Mouse (Mus musculus): ENCODE data around the gene Adcy5. TPM values are rescaled to one million over a fixed set of nuclear protein-coding genes. Genes with fewer than 3 reads are reported as not detected.

Gene Adcy5
- total and polyA plus RNA-seq, 2 experiments from 2014 or later = 11.3 to 81.4 TPM

DNA sequence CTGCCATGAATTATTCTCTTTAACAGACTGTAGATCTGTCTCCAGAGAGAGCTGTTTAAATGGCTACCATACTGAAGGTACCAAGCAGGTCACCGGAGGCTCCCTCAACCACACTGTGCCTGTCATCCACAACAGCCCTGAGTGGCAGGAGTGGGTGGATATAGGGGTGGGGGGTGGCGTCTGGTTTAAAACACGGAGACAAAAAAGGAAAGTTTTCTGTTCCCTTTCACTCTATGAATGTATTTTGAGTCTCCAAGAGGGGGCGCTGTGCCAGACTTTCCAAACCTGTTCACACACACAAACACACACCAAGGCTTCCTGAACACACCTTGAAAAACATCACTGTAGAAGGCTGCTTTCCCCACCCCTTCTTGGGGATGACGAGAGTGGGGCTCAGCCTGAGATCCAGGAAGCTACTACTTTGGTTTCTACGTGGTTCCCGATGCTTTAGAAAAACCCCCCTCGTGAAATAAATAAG lies 43.5 kb upstream of the Adcy5 start:
- H3K27me3 ChIP-seq (ENCODE audit: control insufficient read depth, insufficient read depth, low read length) = no peaks in the 10 kb centered on the region
- no peak overlapping the region for H3K4me3 ChIP-seq (ENCODE audit: low read depth, low read length)
- H3K9ac ChIP-seq (replicated peaks; ENCODE audit: low read depth, low read length) = no peak overlapping the region
- TF ChIP-seq EP300 (IDR thresholded peaks at IDR 0.05; ENCODE audit: low read depth) (no peak), CTCF (IDR thresholded peaks at IDR 0.05; ENCODE audit: low read depth) (peak; percentile 46)
- 52% methylated on average over 8 of the region's 8 CpGs for WGBS
- H3K4me1 ChIP-seq (ENCODE audit: control insufficient read depth, insufficient read depth) = peaks cover 13% of the 10 kb centered on the region
- peak; percentile 20; the same call in 1 of the 2 replicates for ATAC-seq (ENCODE audit: insufficient read depth, low read depth)
- peak overlapping the region; percentile 65 for H3K27ac ChIP-seq (ENCODE audit: low read depth)
- H3K4me2 ChIP-seq (ENCODE audit: low read depth, low read length) = peak overlapping the region; percentile 37
- H3K9me3 ChIP-seq (replicated peaks; ENCODE audit: control insufficient read depth, low read length) = no peaks in the 10 kb centered on the region
- 0 out of 2 replicates have a peak, but pooled peaks cover 3% of the 10 kb centered on the region for H3K36me3 ChIP-seq (replicated peaks; ENCODE audit: control insufficient read depth, insufficient read depth, low read length)
- DNase-seq (ENCODE audit: low spot score) = no peak

DNA sequence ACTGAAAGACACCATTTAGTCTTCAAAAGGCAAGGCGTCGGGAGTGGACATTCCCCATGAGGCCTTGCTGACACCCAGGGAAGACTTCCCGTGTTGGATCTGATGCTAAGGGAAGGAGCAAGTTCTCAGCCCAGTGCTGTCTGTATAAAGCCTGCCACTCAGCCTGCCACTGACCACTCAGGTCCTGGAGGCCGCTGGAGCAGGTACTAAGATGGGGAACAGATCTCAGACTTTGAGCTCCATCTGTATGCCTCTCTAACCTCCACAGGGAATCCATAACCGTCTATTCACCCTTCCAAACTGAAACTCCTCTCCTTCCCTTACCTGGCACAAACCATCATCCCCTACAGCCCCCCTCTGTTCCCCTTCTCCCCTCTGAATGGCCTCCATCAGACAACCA lies 41.2 kb upstream of the Adcy5 start:
- TF ChIP-seq CTCF (IDR thresholded peaks at IDR 0.05; ENCODE audit: low read depth) = no peak
- no peak for TF ChIP-seq EP300 (IDR thresholded peaks at IDR 0.05; ENCODE audit: low read depth)
- peaks cover 19% of the 10 kb centered on the region for H3K4me1 ChIP-seq (ENCODE audit: control insufficient read depth, insufficient read depth)
- ATAC-seq (ENCODE audit: insufficient read depth, low read depth) = no peak

GRCm38 (mm10) chr16:35116328-35116956 lies 38.2 kb upstream of the Adcy5 start:
- H3K4me1 ChIP-seq (ENCODE audit: control insufficient read depth, insufficient read depth) = 0 out of 2 replicates have a peak, but pooled peaks cover 6% of the 10 kb centered on the region
- 66% methylated on average over 7 of the region's 7 CpGs for WGBS
- ATAC-seq (ENCODE audit: insufficient read depth, low read depth) = no peak

More for the DNA sequence above, 41.2 kb upstream of the Adcy5 start:
- no peaks in the 10 kb centered on the region for H3K27me3 ChIP-seq (ENCODE audit: control insufficient read depth, insufficient read depth, low read length)
- H3K27ac ChIP-seq (ENCODE audit: low read depth) = no peak overlapping the region
- WGBS = 91% methylated on average over 5 of the region's 5 CpGs
- H3K36me3 ChIP-seq (replicated peaks; ENCODE audit: control insufficient read depth, insufficient read depth, low read length) = no peaks in the 10 kb centered on the region
- H3K9me3 ChIP-seq (replicated peaks; ENCODE audit: control insufficient read depth, low read length) = no peaks in the 10 kb centered on the region
- no peak for DNase-seq (ENCODE audit: low spot score)
- H3K9ac ChIP-seq (replicated peaks; ENCODE audit: low read depth, low read length) = no peak overlapping the region
- H3K4me2 ChIP-seq (ENCODE audit: low read depth, low read length) = no peak overlapping the region
- H3K4me3 ChIP-seq (ENCODE audit: low read depth, low read length) = no peak overlapping the region

DNA sequence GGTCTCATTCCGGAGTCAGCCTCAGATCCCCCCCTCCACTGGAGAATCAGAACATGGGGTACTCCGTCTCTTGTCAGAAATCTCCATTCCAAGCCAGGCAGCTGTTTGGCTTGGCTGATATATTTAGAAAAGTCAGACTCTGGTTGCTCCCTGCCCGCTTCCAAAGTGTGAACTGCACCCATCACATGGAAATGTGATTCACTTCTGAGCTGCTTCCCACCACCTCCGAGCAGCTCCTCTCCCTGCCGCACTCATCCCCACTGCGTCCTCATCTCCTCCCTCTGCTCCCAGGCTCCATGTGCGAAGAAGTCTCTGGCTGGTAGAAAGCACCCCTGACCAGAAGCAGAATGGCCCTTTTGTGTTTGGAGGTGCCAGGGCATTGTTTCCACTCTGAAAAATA lies 37.2 kb upstream of the Adcy5 start:
- WGBS = 29% methylated on average over 7 of the region's 7 CpGs
- Histone ChIP-seq H3K9ac (replicated peaks; ENCODE audit: low read depth, low read length) (no peak overlapping the region), H3K4me2 (ENCODE audit: low read depth, low read length) (no peak overlapping the region), H3K4me3 (ENCODE audit: low read depth, low read length) (no peak overlapping the region), H3K9me3 (replicated peaks; ENCODE audit: control insufficient read depth, low read length) (no peaks in the 10 kb centered on the region), H3K27ac (ENCODE audit: low read depth) (no peak overlapping the region), H3K4me1 (ENCODE audit: control insufficient read depth, insufficient read depth) (0 out of 2 replicates have a peak, but pooled peaks cover 6% of the 10 kb centered on the region), H3K36me3 (replicated peaks; ENCODE audit: control insufficient read depth, insufficient read depth, low read length) (no peaks in the 10 kb centered on the region), H3K27me3 (ENCODE audit: control insufficient read depth, insufficient read depth, low read length) (no peaks in the 10 kb centered on the region)
- no peak for TF ChIP-seq CTCF (IDR thresholded peaks at IDR 0.05; ENCODE audit: low read depth)
- TF ChIP-seq EP300 (IDR thresholded peaks at IDR 0.05; ENCODE audit: low read depth) = no peak
- ATAC-seq (ENCODE audit: insufficient read depth, low read depth) (no peak), DNase-seq (ENCODE audit: low spot score) (no peak)

More at GRCm38 (mm10) chr16:35116328-35116956, 38.2 kb upstream of the Adcy5 start:
- Histone ChIP-seq H3K4me2 (ENCODE audit: low read depth, low read length) (no peak overlapping the region), H3K27ac (ENCODE audit: low read depth) (no peak overlapping the region), H3K36me3 (replicated peaks; ENCODE audit: control insufficient read depth, insufficient read depth, low read length) (no peaks in the 10 kb centered on the region), H3K27me3 (ENCODE audit: control insufficient read depth, insufficient read depth, low read length) (no peaks in the 10 kb centered on the region), H3K9ac (replicated peaks; ENCODE audit: low read depth, low read length) (no peak overlapping the region), H3K4me3 (ENCODE audit: low read depth, low read length) (no peak overlapping the region), H3K9me3 (replicated peaks; ENCODE audit: control insufficient read depth, low read length) (no peaks in the 10 kb centered on the region)
- TF ChIP-seq CTCF (IDR thresholded peaks at IDR 0.05; ENCODE audit: low read depth) (no peak), EP300 (IDR thresholded peaks at IDR 0.05; ENCODE audit: low read depth) (no peak)
- no peak for DNase-seq (ENCODE audit: low spot score)

DNA sequence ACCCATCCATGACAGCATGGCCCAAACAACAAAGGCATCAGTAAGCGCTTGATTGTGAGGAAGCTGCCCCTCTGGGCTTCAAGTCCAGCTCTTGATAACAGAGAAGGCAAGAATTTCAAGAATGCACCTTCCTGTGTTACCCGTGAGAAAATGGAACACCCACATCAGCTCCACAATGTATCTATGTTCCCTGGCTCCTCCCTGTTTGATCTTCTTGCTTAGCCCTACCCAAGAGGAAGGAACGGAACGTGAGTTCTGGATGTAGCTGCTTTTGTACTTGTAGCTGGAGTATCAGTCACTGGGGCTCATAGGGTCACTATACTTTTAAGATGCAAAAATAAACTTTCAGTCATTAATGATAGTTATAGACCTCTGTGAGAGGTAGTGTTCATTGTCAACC lies 34.1 kb upstream of the Adcy5 start:
- Histone ChIP-seq H3K4me1 (ENCODE audit: control insufficient read depth, insufficient read depth) (0 out of 2 replicates have a peak, but pooled peaks cover 6% of the 10 kb centered on the region), H3K36me3 (replicated peaks; ENCODE audit: control insufficient read depth, insufficient read depth, low read length) (no peaks in the 10 kb centered on the region), H3K27ac (ENCODE audit: low read depth) (no peak overlapping the region), H3K9ac (replicated peaks; ENCODE audit: low read depth, low read length) (no peak overlapping the region), H3K4me2 (ENCODE audit: low read depth, low read length) (no peak overlapping the region), H3K27me3 (ENCODE audit: control insufficient read depth, insufficient read depth, low read length) (no peaks in the 10 kb centered on the region), H3K9me3 (replicated peaks; ENCODE audit: control insufficient read depth, low read length) (no peaks in the 10 kb centered on the region), H3K4me3 (ENCODE audit: low read depth, low read length) (no peak overlapping the region)
- ATAC-seq (ENCODE audit: insufficient read depth, low read depth) (no peak), DNase-seq (ENCODE audit: low spot score) (no peak)
- no peak for TF ChIP-seq CTCF (IDR thresholded peaks at IDR 0.05; ENCODE audit: low read depth)
- TF ChIP-seq EP300 (IDR thresholded peaks at IDR 0.05; ENCODE audit: low read depth) = no peak
- 46% methylated on average over 4 of the region's 4 CpGs for WGBS

Data from heart, postnatal 0 days (tissue).